Mouse (Mus musculus): ENCODE results near the gene Espn. TPM values are rescaled to one million over a fixed set of nuclear protein-coding genes. Genes with fewer than 3 reads are reported as not detected.

The Espn gene
- total and polyA plus RNA-seq, 2 experiments from 2014 or later, result 0.69 to 0.71 TPM

DNA sequence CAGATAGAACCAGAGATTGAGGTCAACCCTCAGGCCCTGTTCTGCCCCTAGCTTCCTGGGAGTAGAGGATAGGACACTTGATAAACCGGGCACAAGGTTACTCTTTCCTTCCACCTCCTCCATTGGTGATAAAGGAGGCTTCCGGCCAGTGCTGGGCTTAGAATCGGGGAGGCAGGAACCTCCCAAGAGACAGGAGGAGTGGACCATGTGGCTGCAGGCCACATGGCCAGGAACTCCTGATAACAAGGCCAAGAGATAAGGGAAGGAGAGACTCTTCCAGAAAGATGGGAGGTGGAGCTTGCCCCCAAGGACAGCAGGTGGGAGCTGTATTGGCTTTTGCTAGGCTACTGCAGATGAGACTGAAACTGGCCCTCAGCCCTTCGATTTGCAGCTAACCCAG, 1.6 kb downstream of the Espn start:
- Histone ChIP-seq H3K4me2 (ENCODE audit: low read depth) (no peak overlapping the region), H3K4me3 (ENCODE audit: low read depth, low read length) (no peak overlapping the region), H3K4me1 (ENCODE audit: insufficient read depth) (no peaks in the 10 kb centered on the region), H3K27ac (ENCODE audit: low read depth, low read length) (no peak overlapping the region), H3K9me3 (ENCODE audit: low read length) (no peaks in the 10 kb centered on the region), H3K36me3 (ENCODE audit: insufficient read depth) (no peaks in the 10 kb centered on the region), H3K9ac (no peak overlapping the region), H3K27me3 (ENCODE audit: insufficient read depth, low read length) (peaks cover 47% of the 10 kb centered on the region)
- DNase-seq (no peak), ATAC-seq (no peak)
- WGBS, result 78% methylated on average over 4 of the region's 4 CpGs
- no peak for TF ChIP-seq CTCF (IDR thresholded peaks at IDR 0.05; ENCODE audit: low read depth)

DNA sequence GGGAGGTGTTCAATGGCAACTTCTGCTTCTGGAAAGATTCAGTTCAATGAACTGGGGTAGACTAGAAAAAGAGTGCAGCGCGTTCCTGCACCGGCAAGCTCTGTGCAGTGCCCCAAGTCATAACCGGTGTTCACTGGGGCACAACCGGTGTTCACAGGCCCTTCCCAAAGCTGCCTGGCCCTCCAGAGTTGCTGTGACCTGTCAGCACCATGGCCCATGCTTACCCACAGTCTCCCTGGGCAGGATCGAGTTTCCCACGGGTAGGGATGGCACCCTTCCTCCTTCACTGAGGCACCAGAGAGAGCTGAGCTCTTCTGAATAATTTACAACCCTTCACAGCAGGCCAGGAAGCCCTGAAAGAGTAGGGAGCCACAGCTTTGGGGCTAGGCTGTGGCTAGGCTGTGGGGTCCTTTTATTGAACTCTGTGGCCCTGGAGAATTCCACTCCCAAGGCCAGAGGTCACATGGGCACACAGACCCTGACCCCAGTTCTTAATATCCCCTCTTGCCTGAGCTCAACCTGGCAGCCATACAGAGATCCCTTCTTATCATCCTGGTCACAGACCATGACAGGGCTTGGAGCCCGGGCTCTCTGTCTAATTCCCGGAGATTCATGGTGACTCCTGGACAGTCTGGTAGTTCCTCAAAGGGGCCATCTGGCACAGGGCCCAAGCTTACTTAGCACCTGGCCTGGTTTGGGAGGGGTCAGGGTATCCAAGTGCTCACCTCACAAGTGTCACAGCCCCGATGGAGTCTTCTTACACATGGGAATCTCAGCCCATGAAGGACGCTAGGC, 5.9 kb downstream of the Espn start:
- no peak for TF ChIP-seq CTCF (IDR thresholded peaks at IDR 0.05; ENCODE audit: low read depth)
- H3K9ac ChIP-seq, result no peak overlapping the region
- H3K4me2 ChIP-seq (ENCODE audit: low read depth), result no peak overlapping the region
- H3K27ac ChIP-seq (ENCODE audit: low read depth, low read length), result no peak overlapping the region
- H3K27me3 ChIP-seq (ENCODE audit: insufficient read depth, low read length), result peaks cover 13% of the 10 kb centered on the region
- H3K36me3 ChIP-seq (ENCODE audit: insufficient read depth), result no peaks in the 10 kb centered on the region
- no peak for DNase-seq
- no peak overlapping the region for H3K4me3 ChIP-seq (ENCODE audit: low read depth, low read length)
- 71% methylated on average over 11 of the region's 11 CpGs for WGBS
- H3K9me3 ChIP-seq (ENCODE audit: low read length), result no peaks in the 10 kb centered on the region
- no peaks in the 10 kb centered on the region for H3K4me1 ChIP-seq (ENCODE audit: insufficient read depth)
- ATAC-seq, result no peak

DNA sequence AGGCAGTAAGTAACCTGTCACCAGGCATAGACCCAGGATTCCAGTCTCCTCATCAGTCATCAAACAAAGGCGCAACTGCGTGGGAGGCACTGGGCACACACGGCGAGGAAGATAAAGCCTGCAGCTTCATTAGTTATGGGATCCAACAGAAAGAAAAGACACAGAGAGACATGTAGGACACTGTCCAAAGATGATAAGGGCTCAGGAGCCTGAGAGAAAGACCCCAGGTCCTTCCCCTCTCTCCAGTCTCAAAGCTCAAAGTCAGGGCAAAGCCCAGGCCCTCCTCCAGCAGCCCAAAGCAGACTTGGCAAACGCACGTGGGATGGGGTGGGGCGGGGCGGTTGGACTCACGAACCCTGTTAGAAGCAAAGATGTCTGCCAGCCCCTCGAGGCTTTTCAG, 6.7 kb downstream of the Espn start:
- Histone ChIP-seq H3K9me3 (ENCODE audit: low read length) (no peaks in the 10 kb centered on the region), H3K9ac (no peak overlapping the region)
- TF ChIP-seq CTCF (IDR thresholded peaks at IDR 0.05; ENCODE audit: low read depth), result no peak

DNA sequence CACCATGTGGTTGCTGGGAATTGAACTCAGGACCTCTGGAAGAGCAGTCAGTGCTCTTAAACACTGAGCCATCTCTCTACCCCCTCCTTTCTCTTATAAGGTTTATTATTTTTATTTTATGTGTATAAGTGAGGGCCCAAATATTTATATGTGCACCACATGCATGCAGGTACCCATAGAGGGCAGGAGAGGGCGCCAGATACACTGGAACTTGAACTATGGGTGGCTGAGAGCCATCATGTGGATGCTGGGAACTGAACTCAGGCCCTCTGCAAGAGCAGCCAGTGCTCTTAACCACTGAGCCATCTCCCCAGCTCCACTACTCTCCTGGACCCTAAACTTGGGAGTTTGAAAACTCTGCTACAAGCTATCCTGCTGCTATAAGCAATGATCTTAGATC, 8.5 kb downstream of the Espn start:
- TF ChIP-seq CTCF (IDR thresholded peaks at IDR 0.05; ENCODE audit: low read depth), result no peak
- no peaks in the 10 kb centered on the region for H3K36me3 ChIP-seq (ENCODE audit: insufficient read depth)
- H3K4me3 ChIP-seq (ENCODE audit: low read depth, low read length), result no peak overlapping the region
- H3K4me1 ChIP-seq (ENCODE audit: insufficient read depth), result peaks cover 4% of the 10 kb centered on the region
- peaks cover 5% of the 10 kb centered on the region; the same call in 1 of the 2 replicates for H3K27me3 ChIP-seq (ENCODE audit: insufficient read depth, low read length)
- no peak overlapping the region for H3K9ac ChIP-seq
- no peak overlapping the region for H3K4me2 ChIP-seq (ENCODE audit: low read depth)
- DNase-seq (no peak), ATAC-seq (no peak)
- H3K9me3 ChIP-seq (ENCODE audit: low read length), result no peaks in the 10 kb centered on the region
- no peak overlapping the region for H3K27ac ChIP-seq (ENCODE audit: low read depth, low read length)
- 39% methylated on average over 1 of the region's 1 CpGs for WGBS

More for the DNA sequence above, 6.7 kb downstream of the Espn start:
- Histone ChIP-seq H3K4me1 (ENCODE audit: insufficient read depth) (no peaks in the 10 kb centered on the region), H3K27ac (ENCODE audit: low read depth, low read length) (no peak overlapping the region), H3K27me3 (ENCODE audit: insufficient read depth, low read length) (peaks cover 7% of the 10 kb centered on the region), H3K36me3 (ENCODE audit: insufficient read depth) (no peaks in the 10 kb centered on the region), H3K4me2 (ENCODE audit: low read depth) (no peak overlapping the region), H3K4me3 (ENCODE audit: low read depth, low read length) (no peak overlapping the region)
- ATAC-seq (no peak), DNase-seq (no peak)
- 75% methylated on average over 10 of the region's 10 CpGs for WGBS

DNA sequence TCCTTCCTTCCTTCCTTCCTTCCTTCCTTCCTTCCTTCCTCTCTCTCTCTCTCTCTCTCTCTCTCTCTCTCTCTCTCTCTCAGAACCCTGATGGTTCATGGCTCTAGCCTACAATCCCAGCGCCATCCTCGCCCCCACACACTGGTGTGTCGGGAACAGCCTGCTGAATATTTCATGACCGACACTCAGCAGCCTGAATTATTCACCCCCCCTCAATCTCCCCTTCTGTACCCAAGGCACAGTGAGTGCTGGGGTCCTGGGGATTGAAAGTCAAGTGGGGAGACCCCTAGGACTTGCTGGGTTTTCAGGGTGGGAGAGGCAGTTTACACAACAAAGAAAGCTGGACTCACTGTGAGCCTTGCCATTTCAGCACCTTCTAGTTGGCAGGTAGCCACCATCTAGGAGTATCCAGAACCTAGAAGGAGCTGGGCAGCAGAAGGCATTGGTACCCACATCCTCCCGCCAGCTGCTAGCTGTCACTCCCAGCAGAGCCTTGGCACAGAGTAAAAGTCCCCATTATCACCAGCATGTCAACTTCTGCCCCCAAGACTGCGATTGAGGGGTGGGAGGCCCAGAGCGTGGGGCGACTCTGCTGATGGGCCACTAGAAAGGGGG, 10.5 kb downstream of the Espn start:
- H3K27me3 ChIP-seq (ENCODE audit: insufficient read depth, low read length), result peaks cover 5% of the 10 kb centered on the region; the same call in 1 of the 2 replicates

DNA sequence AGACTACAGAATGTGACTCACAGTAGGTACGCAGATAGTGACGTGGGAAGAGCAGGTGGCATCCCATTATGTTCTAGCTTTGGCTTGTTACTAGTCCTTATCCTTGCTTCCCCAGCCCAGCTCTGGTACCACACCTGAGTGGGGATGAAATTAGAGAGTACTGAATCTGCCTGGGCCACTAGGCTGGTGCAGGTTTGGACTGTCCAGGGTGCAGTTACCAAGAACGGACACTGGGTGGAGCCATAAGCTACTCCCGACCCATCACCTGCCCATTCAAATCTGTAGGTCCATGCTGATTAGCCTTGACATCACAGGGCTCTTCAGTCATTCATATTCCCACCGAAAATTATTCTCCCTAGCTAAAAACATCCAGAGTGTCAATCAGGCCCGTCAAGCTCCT, 11.7 kb downstream of the Espn start:
- no peak overlapping the region for H3K9ac ChIP-seq
- H3K27me3 ChIP-seq (ENCODE audit: insufficient read depth, low read length), result peaks cover 5% of the 10 kb centered on the region; the same call in 1 of the 2 replicates
- peak; percentile 43 for DNase-seq
- peaks cover 8% of the 10 kb centered on the region for H3K4me1 ChIP-seq (ENCODE audit: insufficient read depth)
- no peak for ATAC-seq
- H3K4me3 ChIP-seq (ENCODE audit: low read depth, low read length), result no peak overlapping the region
- H3K4me2 ChIP-seq (ENCODE audit: low read depth), result no peak overlapping the region
- 30% methylated on average over 6 of the region's 6 CpGs for WGBS
- peak; percentile 68 for TF ChIP-seq CTCF (IDR thresholded peaks at IDR 0.05; ENCODE audit: low read depth)
- H3K36me3 ChIP-seq (ENCODE audit: insufficient read depth), result no peaks in the 10 kb centered on the region
- no peaks in the 10 kb centered on the region for H3K9me3 ChIP-seq (ENCODE audit: low read length)
- H3K27ac ChIP-seq (ENCODE audit: low read depth, low read length), result no peak overlapping the region

More for the DNA sequence above, 10.5 kb downstream of the Espn start:
- Histone ChIP-seq H3K4me1 (ENCODE audit: insufficient read depth) (peaks cover 8% of the 10 kb centered on the region), H3K27ac (ENCODE audit: low read depth, low read length) (no peak overlapping the region), H3K4me2 (ENCODE audit: low read depth) (no peak overlapping the region), H3K9me3 (ENCODE audit: low read length) (no peaks in the 10 kb centered on the region), H3K9ac (no peak overlapping the region), H3K4me3 (ENCODE audit: low read depth, low read length) (no peak overlapping the region), H3K36me3 (ENCODE audit: insufficient read depth) (no peaks in the 10 kb centered on the region)
- no peak for TF ChIP-seq CTCF (IDR thresholded peaks at IDR 0.05; ENCODE audit: low read depth)
- ATAC-seq (no peak), DNase-seq (no peak)
- WGBS, result 40% methylated on average over 8 of the region's 8 CpGs

Data from forebrain, postnatal 0 days (tissue).